Mouse (Mus musculus): ENCODE results near the gene Cdca4.

Cdca4 gene

GRCm38 (mm10) chr12:112829244-112829864 is at the start of gene Cdca4:
TSS of gene Cdca4 (minus strand) at chr12:112829423.
- in situ Hi-C loops (cut with MboI; ENCODE audit: low pct_unique_long_range_greater_than_20kb in 1 of 2, low sequenced_read_pairs in 2 of 2, unreplicated experiment in 1 of 2), result no loop called here

GRCm38 (mm10) chr12:112877607-112878020 is 48.4 kb upstream of the Cdca4 start:
- in situ Hi-C loops (cut with MboI; ENCODE audit: low pct_unique_long_range_greater_than_20kb in 1 of 2, low sequenced_read_pairs in 2 of 2, unreplicated experiment in 1 of 2), result loop anchor here in 1 of 2 experiments (10.0 kb wide), 1 partner anchor 307 kb away; the partner anchor contains the start of gene Tmem121

DNA sequence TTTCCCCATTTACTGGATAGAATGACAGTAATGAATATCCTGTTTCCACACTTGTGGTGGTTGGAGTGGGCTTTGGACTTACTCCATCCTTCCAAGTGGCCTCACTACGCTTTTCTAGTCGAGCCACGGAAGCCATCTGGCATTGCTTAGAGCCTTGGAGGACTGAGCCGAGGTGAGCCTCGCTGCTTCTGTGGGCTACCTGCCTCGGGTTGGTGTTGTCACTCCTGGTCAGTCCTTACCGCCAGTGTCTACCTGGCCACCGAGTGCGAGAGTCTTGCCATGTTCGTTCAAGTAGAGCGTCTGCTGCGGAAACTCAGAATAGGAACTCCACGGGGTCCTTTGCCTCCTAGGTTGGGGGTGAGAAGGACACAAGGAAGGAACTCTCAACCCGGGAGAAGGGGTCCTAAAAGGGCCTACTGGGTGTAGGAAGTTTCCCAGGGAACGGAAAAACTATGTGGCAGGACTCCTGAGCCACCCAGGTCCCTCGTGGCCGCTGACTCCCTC is 47.9 kb upstream of the Cdca4 start:
- in situ Hi-C loops (cut with MboI; ENCODE audit: low pct_unique_long_range_greater_than_20kb in 1 of 2, low sequenced_read_pairs in 2 of 2, unreplicated experiment in 1 of 2), result loop anchor here in 1 of 2 experiments (10.0 kb wide), 1 partner anchor 308 kb away; the partner anchor contains the start of gene Tmem121

DNA sequence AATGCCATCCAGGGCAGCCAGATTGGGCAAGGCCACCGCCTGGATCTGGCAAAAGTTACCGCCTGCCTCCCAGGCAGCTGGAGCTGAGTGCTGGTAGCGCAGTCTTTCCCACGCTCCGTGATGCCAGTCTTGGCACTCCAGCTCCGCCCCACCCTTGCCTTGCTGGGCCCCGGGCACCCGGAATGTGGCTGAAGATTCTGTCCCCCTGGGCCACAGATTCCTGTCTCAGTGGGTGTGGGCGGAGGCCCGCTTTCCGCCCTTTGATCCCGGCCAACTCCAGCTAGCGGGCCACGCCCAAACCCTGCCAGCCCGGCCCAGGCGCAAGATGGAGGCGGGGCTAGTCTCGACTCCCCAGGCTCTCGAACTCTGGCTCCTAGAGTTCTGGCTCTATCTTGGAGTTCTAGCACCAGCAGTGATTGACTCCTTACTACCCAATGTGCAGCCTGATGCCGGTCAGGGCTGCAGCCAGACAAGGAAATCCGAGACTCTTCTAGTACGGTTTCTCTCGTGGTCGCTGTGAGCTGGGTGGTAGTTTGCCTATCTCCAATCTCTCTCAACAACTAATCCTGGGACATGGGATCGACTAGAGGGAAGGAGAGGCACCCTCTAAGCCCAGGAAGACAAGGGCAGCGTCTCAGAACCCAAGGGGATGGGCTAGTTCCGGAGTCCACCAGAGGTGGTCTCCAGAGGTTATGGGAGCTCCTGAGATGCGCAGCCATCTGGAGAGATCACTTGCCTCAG is 47.3 kb upstream of the Cdca4 start:
- in situ Hi-C loops (cut with MboI; ENCODE audit: low pct_unique_long_range_greater_than_20kb in 1 of 2, low sequenced_read_pairs in 2 of 2, unreplicated experiment in 1 of 2), result loop anchor here in 1 of 2 experiments (10.0 kb wide), 1 partner anchor 308 kb away; the partner anchor contains the start of gene Tmem121

DNA sequence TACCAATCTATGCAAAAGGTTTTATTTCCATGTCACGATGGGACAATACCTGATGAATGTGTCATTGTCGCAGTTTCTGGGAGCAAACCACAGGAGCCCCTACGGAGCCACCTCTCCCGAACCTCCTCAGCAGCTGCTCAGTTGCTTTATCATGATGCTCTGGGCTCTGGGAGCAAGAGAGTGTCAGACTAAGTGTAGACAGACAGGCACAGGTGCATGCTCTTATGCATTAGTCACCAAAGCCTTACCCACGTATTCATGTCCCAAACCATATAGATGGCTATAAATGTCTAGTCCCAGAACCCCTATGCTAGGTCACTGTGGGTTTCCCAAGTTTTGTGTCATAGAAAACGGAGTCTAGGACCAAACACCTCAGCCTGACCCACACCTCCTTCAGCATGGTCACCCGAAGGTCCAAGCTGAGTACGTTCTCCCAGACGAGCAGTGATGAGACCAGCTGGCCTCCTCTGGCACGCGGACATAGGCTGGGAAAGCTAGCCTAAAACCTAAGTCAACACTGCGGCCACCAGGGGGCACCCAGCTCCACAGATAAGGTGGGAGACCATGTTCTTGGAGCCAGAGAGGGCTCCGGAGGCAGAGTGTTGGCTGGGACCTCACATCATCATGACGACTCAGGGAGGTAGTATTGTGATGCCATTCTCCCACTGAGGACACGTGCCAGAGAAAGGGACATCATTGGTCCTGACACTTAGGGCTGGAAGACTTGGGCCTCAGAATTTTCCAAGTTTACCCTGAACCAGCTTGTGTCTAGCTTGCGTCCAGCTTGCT is 46.2 kb upstream of the Cdca4 start:
- in situ Hi-C loops (cut with MboI; ENCODE audit: low pct_unique_long_range_greater_than_20kb in 1 of 2, low sequenced_read_pairs in 2 of 2, unreplicated experiment in 1 of 2), result loop anchor here in 1 of 2 experiments (10.0 kb wide), 1 partner anchor 309 kb away; the partner anchor contains the start of gene Tmem121

DNA sequence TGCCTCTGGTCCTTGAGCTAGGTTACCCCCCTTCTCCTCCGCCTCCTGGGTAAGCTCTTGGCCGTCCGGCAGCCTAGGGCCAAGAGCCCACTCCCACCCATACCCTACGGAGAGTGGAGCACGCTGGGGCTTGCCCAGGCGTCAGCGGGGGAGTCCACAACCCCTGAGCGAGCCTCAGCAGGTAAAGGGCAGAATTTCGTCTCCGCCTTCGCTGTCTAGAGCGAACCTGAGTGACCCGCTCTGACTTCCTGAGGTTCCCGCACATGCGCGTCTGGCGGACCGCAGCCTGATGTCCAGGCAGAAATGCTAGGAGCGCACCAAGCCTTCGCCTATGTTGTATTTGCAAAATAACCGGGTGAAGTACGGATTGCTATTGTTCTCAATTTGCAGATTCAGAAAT is 45.0 kb upstream of the Cdca4 start:
- in situ Hi-C loops (cut with MboI; ENCODE audit: low pct_unique_long_range_greater_than_20kb in 1 of 2, low sequenced_read_pairs in 2 of 2, unreplicated experiment in 1 of 2), result loop anchor here in 1 of 2 experiments (10.0 kb wide), 1 partner anchor 311 kb away; the partner anchor contains the start of gene Tmem121

DNA sequence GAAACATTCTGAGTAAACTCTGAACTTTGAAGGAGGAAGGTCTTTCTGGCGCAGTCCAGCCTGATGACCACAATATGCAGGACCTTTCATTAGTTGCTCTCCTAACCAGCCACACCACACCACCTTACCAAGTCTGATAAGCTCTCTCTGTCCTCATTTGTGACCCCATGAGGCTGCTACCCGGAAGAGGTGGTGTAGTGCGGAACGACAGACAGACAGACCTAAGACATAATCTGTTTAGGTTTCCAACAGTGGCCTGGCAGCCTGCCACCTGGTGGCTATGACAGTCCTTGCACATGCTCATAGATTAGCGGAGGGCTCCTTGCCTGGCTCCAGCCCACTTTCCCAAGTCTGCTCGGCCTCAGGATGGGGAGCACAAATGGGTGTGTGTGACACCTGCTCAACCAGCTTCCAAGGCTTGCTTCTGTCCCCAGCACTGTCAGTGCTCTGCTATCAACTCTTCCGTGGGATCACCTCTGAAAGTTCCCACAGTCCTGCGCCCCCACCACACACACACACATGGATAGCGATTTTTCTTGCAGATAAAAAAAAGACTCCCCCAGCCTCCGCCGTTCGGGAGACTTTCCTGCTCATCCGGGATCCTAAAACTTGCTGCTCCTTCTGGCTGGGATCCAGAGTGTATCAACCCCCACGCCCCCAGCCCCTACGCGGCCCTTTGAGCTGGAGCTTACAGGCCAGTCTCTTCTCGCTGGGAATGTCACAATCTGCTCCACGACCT is 44.4 kb upstream of the Cdca4 start:
- in situ Hi-C loops (cut with MboI; ENCODE audit: low pct_unique_long_range_greater_than_20kb in 1 of 2, low sequenced_read_pairs in 2 of 2, unreplicated experiment in 1 of 2), result loop anchor here in 1 of 2 experiments (10.0 kb wide), 1 partner anchor 311 kb away; the partner anchor contains the start of gene Tmem121

- in situ Hi-C loops (cut with MboI; ENCODE audit: low pct_unique_long_range_greater_than_20kb in 1 of 2, low sequenced_read_pairs in 2 of 2, unreplicated experiment in 1 of 2), result loop anchor here in 1 of 2 experiments (10.0 kb wide), 1 partner anchor 312 kb away; the partner anchor contains the start of gene Tmem121
Observed at GRCm38 (mm10) chr12:112872991-112873390, 43.8 kb upstream of the Cdca4 start.

- in situ Hi-C loops (cut with MboI; ENCODE audit: low pct_unique_long_range_greater_than_20kb in 1 of 2, low sequenced_read_pairs in 2 of 2, unreplicated experiment in 1 of 2), result loop anchor here in 1 of 2 experiments (10.0 kb wide), 1 partner anchor 314 kb away; the partner anchor contains the start of gene Tmem121
Observed at GRCm38 (mm10) chr12:112871272-112871671, 42.0 kb upstream of the Cdca4 start.

- in situ Hi-C loops (cut with MboI; ENCODE audit: low pct_unique_long_range_greater_than_20kb in 1 of 2, low sequenced_read_pairs in 2 of 2, unreplicated experiment in 1 of 2), result loop anchor here in 1 of 2 experiments (10.0 kb wide), 1 partner anchor 314 kb away; the partner anchor contains the start of gene Tmem121
Observed at GRCm38 (mm10) chr12:112870775-112871174, 41.6 kb upstream of the Cdca4 start.

DNA sequence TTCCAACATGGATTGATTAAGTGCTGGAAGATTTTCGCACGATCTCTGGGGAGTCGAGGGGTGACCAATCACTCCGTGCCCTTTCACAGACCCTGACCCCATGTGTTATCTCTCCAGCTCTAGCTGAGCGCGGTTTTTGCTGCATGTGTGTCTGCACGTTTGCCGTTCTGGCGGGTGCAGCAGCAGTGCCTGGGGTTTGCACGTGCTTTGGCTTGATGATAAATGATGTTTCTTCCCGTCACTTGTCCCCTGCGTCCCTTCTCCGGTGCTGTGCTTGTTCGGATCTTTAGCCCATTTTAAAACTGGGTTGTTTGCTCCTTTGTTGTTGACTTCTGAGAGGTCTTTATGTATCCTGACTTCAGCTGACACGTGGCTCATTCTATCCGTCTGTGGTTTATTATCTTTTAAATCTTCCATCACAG is 40.6 kb upstream of the Cdca4 start:
- in situ Hi-C loops (cut with MboI; ENCODE audit: low pct_unique_long_range_greater_than_20kb in 1 of 2, low sequenced_read_pairs in 2 of 2, unreplicated experiment in 1 of 2), result loop anchor here in 1 of 2 experiments (10.0 kb wide), 1 partner anchor 315 kb away; the partner anchor contains the start of gene Tmem121

DNA sequence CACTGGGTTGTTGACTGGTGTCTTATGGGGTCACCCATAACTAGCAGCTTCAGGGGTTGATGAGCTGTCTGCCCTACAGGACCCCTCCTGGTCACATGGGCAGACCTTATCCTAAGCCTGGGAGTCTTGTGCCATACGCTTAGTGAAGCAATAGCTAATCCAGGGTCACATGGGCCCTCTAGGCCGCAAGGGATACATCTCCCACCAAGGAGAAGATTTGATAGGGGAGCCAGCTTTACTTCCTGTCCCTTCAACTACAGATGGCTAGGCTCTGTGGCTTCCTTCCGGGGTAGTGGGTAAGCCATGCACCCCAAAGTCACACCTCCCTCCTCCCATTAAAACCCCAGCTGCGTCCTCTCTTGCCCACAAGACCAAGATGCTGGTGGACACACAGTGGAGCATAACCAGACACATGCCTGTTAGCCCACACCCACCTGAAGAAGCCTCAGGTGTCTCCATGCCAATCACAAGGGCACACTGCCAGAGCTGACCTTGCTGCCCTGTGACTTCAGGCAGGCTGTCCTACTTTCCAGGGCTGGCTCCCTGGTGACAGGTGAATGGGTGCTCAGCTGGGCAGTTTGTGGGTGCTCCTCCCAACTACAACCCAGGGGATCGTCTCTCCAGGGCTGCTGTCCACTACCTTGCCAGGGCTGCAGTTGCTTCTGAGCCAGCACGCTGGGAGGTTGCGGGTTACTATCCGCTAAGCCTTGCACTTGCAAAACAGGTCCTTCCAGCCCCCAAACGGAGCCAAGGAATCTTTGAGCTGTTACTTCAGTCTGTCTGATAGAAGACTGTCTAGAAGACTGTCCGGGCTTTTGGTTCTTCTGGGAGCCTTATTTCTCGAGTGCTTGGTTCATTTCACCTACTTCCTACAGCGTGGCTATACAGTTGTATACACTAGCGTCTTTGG is 39.2 kb upstream of the Cdca4 start, which contains the start of gene Gpr132:
Gpr132 (minus strand) TSS at position 51 of the 910 bp plus-strand sequence.
- in situ Hi-C loops (cut with MboI; ENCODE audit: low pct_unique_long_range_greater_than_20kb in 1 of 2, low sequenced_read_pairs in 2 of 2, unreplicated experiment in 1 of 2), result no loop called here

DNA sequence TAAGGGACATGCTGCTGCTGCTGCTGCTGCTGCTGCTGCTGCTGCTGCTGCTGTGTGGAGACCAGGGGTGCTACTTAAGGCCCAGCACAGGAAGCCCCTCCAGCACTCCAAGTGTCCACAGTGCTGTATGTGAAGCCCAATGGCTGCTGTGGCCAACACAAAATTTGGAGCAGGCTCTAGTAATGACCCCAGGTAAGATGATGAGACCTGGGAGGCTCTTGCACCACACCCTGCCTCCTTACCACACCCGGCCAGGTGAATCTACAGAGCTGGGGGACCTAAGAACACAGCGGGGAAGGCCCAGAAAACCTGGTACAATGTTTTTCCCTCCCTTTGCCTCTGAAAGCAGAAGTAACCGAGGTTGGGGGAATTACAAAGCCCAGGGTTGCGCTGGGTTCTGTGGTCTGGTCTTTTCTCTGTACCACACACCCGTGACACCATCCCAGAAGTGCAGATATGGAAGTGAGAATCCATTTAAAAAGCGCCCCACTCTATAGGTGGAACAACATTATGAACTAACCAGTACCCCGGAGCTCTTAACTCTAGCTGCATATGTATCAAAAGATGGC is 38.0 kb upstream of the Cdca4 start:
- in situ Hi-C loops (cut with MboI; ENCODE audit: low pct_unique_long_range_greater_than_20kb in 1 of 2, low sequenced_read_pairs in 2 of 2, unreplicated experiment in 1 of 2), result no loop called here

- in situ Hi-C loops (cut with MboI; ENCODE audit: low pct_unique_long_range_greater_than_20kb in 1 of 2, low sequenced_read_pairs in 2 of 2, unreplicated experiment in 1 of 2), result no loop called here
Observed at GRCm38 (mm10) chr12:112866467-112867080, 37.4 kb upstream of the Cdca4 start.

DNA sequence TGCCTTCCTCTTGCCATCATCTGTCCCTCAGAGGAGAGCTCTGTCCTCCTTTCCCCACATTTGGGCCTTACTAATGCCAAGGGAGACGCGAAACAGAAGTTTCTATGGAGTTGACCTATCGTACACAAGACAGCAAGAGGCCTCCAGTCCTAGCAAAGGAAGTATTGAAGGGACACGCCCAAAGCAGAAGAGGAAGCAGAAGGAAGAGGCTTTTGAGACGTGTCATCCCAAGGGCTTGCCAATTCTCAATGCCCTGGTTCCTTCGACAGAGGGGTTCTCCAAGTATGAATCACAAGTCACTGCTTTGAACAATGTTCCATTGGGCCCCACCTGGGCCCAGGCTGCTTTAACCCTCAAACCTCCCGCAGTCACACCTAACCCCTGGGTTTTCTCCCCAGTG is 35.6 kb upstream of the Cdca4 start:
- in situ Hi-C loops (cut with MboI; ENCODE audit: low pct_unique_long_range_greater_than_20kb in 1 of 2, low sequenced_read_pairs in 2 of 2, unreplicated experiment in 1 of 2), result no loop called here

GRCm38 (mm10) chr12:112861911-112862321 is 32.7 kb upstream of the Cdca4 start:
- in situ Hi-C loops (cut with MboI; ENCODE audit: low pct_unique_long_range_greater_than_20kb in 1 of 2, low sequenced_read_pairs in 2 of 2, unreplicated experiment in 1 of 2), result no loop called here
